Mouse (Mus musculus) kidney, embryonic 14.5 days (tissue): ENCODE measurements around the gene Hsd11b2. TPM values are rescaled to one million over a fixed set of nuclear protein-coding genes. Genes with fewer than 3 reads are reported as not detected.
A peak's percentile ranks its signal among the peaks of the same experiment; 100 is the strongest.

Source experiments
- ATAC-seq: fragments of 200-750 bp; cut with Nextera tagmentation; 2 replicates; pipeline ENCODE4 v1.8.0; 2017; ENCODE audit warnings: moderate number of reproducible peaks, mild to moderate bottlenecking, moderate TSS enrichment, moderate library complexity; ENCODE audit not compliant: low FRiP score, low TSS enrichment
- H3K27ac ChIP-seq: fragments of 300-500 bp; sonication (generic); 2 replicates; pipeline ENCODE4 v1.5.1; 2014; ENCODE audit warnings: low read depth, mild to moderate bottlenecking, low read length, moderate library complexity, mixed read lengths
- H3K27me3 ChIP-seq: fragments of 300-500 bp; sonication (generic); 2 replicates; pipeline ENCODE4 v1.6.1; 2014; ENCODE audit warnings: mild to moderate bottlenecking, low read length; ENCODE audit not compliant: control insufficient read depth, insufficient read depth
- H3K36me3 ChIP-seq: fragments of 300-500 bp; sonication (generic); 2 replicates; pipeline ENCODE4 v1.6.1; 2014; ENCODE audit warnings: low read length, mixed read lengths; ENCODE audit not compliant: control insufficient read depth, insufficient read depth
- H3K4me1 ChIP-seq: fragments of 300-500 bp; sonication (generic); 2 replicates; pipeline ENCODE4 v1.6.1; 2014; ENCODE audit warnings: low read length, mixed read lengths; ENCODE audit not compliant: control insufficient read depth, insufficient read depth
- H3K4me2 ChIP-seq: fragments of 300-500 bp; sonication (generic); replicated peaks from 2 replicates; pipeline ENCODE4 v1.6.1; 2014; ENCODE audit warnings: low read depth, mild to moderate bottlenecking, low read length
- H3K4me3 ChIP-seq: fragments of 300-500 bp; sonication (generic); 2 replicates; pipeline ENCODE4 v1.5.1; 2014; ENCODE audit warnings: mild to moderate bottlenecking, low read length
- H3K9ac ChIP-seq: fragments of 300-500 bp; sonication (generic); 2 replicates; pipeline ENCODE4 v1.6.1; 2014; ENCODE audit warnings: low read depth, mild to moderate bottlenecking, low read length, moderate library complexity
- H3K9me3 ChIP-seq: fragments of 300-500 bp; sonication (generic); 2 replicates; pipeline ENCODE4 v1.6.1; 2016; ENCODE audit warnings: low read length; ENCODE audit not compliant: control insufficient read depth
- WGBS: fragments of 180-500 bp; shearing (Covaris S2); extraction: QIAGEN DNeasy Blood & Tissue Kit; methylation state at CpG from one replicate; pipeline ENCODE4 v1.1.7; 2014; 5-methylcytosine and 5-hydroxymethylcytosine counted together
- polyA plus RNA-seq: library from polyadenylated mRNA; unstranded; fragments of >200 nt; fragmentation: Nextera tagmentation; extraction: Ambion mirVana; gene quantifications from 2 replicates; pipeline ENCODE4 v1.2.1, GENCODE M21; 2014

Gene Hsd11b2
- polyA plus RNA-seq, 1 experiment from 2014 or later = 40.2 TPM

- WGBS = 88% methylated on average over 3 of the region's 3 CpGs
- peaks cover 13% of the 10 kb centered on the region; the same call in 1 of the 2 replicates for H3K4me1 ChIP-seq
- H3K9me3 ChIP-seq = no peaks in the 10 kb centered on the region
- H3K36me3 ChIP-seq = peaks cover 25% of the 10 kb centered on the region
- no peak overlapping the region for H3K4me3 ChIP-seq
- H3K27me3 ChIP-seq = no peaks in the 10 kb centered on the region
- no peak overlapping the region for H3K27ac ChIP-seq
- no peak for ATAC-seq
- no peak overlapping the region for H3K4me2 ChIP-seq
- H3K9ac ChIP-seq = no peak overlapping the region
Observed at GRCm38 (mm10) chr8:105542032-105542656, 23.6 kb downstream of the Hsd11b2 start.

- no peak overlapping the region for H3K27ac ChIP-seq
- no peak overlapping the region for H3K4me3 ChIP-seq
- 89% methylated on average over 2 of the region's 2 CpGs for WGBS
- H3K27me3 ChIP-seq = no peaks in the 10 kb centered on the region
- peaks cover 19% of the 10 kb centered on the region for H3K36me3 ChIP-seq
- no peak overlapping the region for H3K4me2 ChIP-seq
- H3K9ac ChIP-seq = no peak overlapping the region
- H3K4me1 ChIP-seq = peaks cover 13% of the 10 kb centered on the region; the same call in 1 of the 2 replicates
- no peak for ATAC-seq
- H3K9me3 ChIP-seq = no peaks in the 10 kb centered on the region
Observed at GRCm38 (mm10) chr8:105542808-105543207, 24.3 kb downstream of the Hsd11b2 start.

- Histone ChIP-seq H3K27me3 (no peaks in the 10 kb centered on the region), H3K27ac (peak overlapping the region; percentile 26; the same call in 1 of the 2 replicates), H3K36me3 (peaks cover 11% of the 10 kb centered on the region), H3K4me2 (no peak overlapping the region), H3K4me1 (peaks cover 13% of the 10 kb centered on the region; the same call in 1 of the 2 replicates), H3K4me3 (no peak overlapping the region), H3K9ac (no peak overlapping the region), H3K9me3 (no peaks in the 10 kb centered on the region)
- no peak for ATAC-seq
- WGBS = 45% methylated on average over 1 of the region's 1 CpGs
Observed at GRCm38 (mm10) chr8:105543703-105544102, 25.1 kb downstream of the Hsd11b2 start.

GRCm38 (mm10) chr8:105544544-105545205 is 26.1 kb downstream of the Hsd11b2 start:
- no peaks in the 10 kb centered on the region for H3K27me3 ChIP-seq
- WGBS = 42% methylated on average over 7 of the region's 7 CpGs
- H3K27ac ChIP-seq = peak overlapping the region; percentile 39; the same call in 1 of the 2 replicates
- 0 out of 2 replicates have a peak, but pooled peaks cover 4% of the 10 kb centered on the region for H3K36me3 ChIP-seq
- peak; percentile 64; the same call in 1 of the 2 replicates for ATAC-seq
- no peak overlapping the region for H3K4me3 ChIP-seq
- no peak overlapping the region for H3K9ac ChIP-seq
- no peak overlapping the region for H3K4me2 ChIP-seq
- no peaks in the 10 kb centered on the region for H3K9me3 ChIP-seq
- H3K4me1 ChIP-seq = peaks cover 13% of the 10 kb centered on the region; the same call in 1 of the 2 replicates

GRCm38 (mm10) chr8:105545249-105545648 is 26.7 kb downstream of the Hsd11b2 start:
- Histone ChIP-seq H3K27me3 (no peaks in the 10 kb centered on the region), H3K27ac (peak overlapping the region; percentile 39; the same call in 1 of the 2 replicates), H3K4me1 (peaks cover 13% of the 10 kb centered on the region; the same call in 1 of the 2 replicates), H3K4me3 (no peak overlapping the region), H3K9ac (no peak overlapping the region), H3K9me3 (no peaks in the 10 kb centered on the region), H3K4me2 (no peak overlapping the region), H3K36me3 (0 out of 2 replicates have a peak, but pooled peaks cover 4% of the 10 kb centered on the region)
- no peak for ATAC-seq
- 73% methylated on average over 3 of the region's 3 CpGs for WGBS

GRCm38 (mm10) chr8:105546384-105547350 is 28.1 kb downstream of the Hsd11b2 start:
- H3K4me3 ChIP-seq = no peak overlapping the region
- no peaks in the 10 kb centered on the region for H3K9me3 ChIP-seq
- H3K27me3 ChIP-seq = no peaks in the 10 kb centered on the region
- H3K4me1 ChIP-seq = peaks cover 13% of the 10 kb centered on the region; the same call in 1 of the 2 replicates
- H3K4me2 ChIP-seq = no peak overlapping the region
- ATAC-seq = no peak
- no peak overlapping the region for H3K27ac ChIP-seq
- no peak overlapping the region for H3K9ac ChIP-seq
- 0 out of 2 replicates have a peak, but pooled peaks cover 4% of the 10 kb centered on the region for H3K36me3 ChIP-seq
- 72% methylated on average over 6 of the region's 6 CpGs for WGBS

- Histone ChIP-seq H3K4me2 (no peak overlapping the region), H3K36me3 (no peaks in the 10 kb centered on the region), H3K27me3 (no peaks in the 10 kb centered on the region), H3K4me3 (no peak overlapping the region), H3K9me3 (no peaks in the 10 kb centered on the region), H3K27ac (no peak overlapping the region), H3K9ac (no peak overlapping the region), H3K4me1 (0 out of 2 replicates have a peak, but pooled peaks cover 5% of the 10 kb centered on the region)
- WGBS = 88% methylated on average over 1 of the region's 1 CpGs
- no peak for ATAC-seq
Observed at GRCm38 (mm10) chr8:105549506-105549905, 31.0 kb downstream of the Hsd11b2 start.

- Histone ChIP-seq H3K9ac (no peak overlapping the region), H3K9me3 (no peaks in the 10 kb centered on the region), H3K36me3 (no peaks in the 10 kb centered on the region), H3K27ac (no peak overlapping the region), H3K27me3 (no peaks in the 10 kb centered on the region), H3K4me2 (no peak overlapping the region), H3K4me3 (no peak overlapping the region), H3K4me1 (0 out of 2 replicates have a peak, but pooled peaks cover 1% of the 10 kb centered on the region)
- 89% methylated on average over 2 of the region's 2 CpGs for WGBS
- no peak for ATAC-seq
Observed at GRCm38 (mm10) chr8:105550083-105550482, 31.5 kb downstream of the Hsd11b2 start.
